Mouse (Mus musculus) stomach, postnatal 0 days (tissue): ENCODE measurements at regions not wholly inside any gene's neighbourhood (a gene's known extent, or its start where the extent isn't known, plus 50 kb on each side); places are given as distances from the start of the nearest gene placed in this dataset.

Experiments
- ATAC-seq: fragments of 200-750 bp; cut with Nextera tagmentation; 2 replicates; pipeline ENCODE4 v1.8.0; 2017; ENCODE audit not compliant: low FRiP score, low TSS enrichment
- DNase-seq: peaks from one replicate; pipeline ENCODE4 v3.0.0-alpha.2; 2016; ENCODE audit warnings: low spot score
- H3K27ac ChIP-seq: fragments of 300-500 bp; sonication (generic); replicated peaks from 2 replicates; pipeline ENCODE4 v1.5.1; 2014; ENCODE audit warnings: mild to moderate bottlenecking, control low read depth
- H3K27me3 ChIP-seq: fragments of 300-500 bp; sonication (generic); 2 replicates; pipeline ENCODE4 v1.6.1; 2014; ENCODE audit warnings: low read length; ENCODE audit not compliant: control insufficient read depth, insufficient read depth
- H3K36me3 ChIP-seq: fragments of 300-500 bp; sonication (generic); 2 replicates; pipeline ENCODE4 v1.6.1; 2014; ENCODE audit warnings: low read length, mixed read lengths; ENCODE audit not compliant: control insufficient read depth, insufficient read depth
- H3K4me1 ChIP-seq: fragments of 300-500 bp; sonication (generic); replicated peaks from 2 replicates; pipeline ENCODE4 v1.6.1; 2014; ENCODE audit warnings: antibody characterized with exemption; ENCODE audit not compliant: control insufficient read depth, insufficient read depth
- H3K4me2 ChIP-seq: fragments of 300-500 bp; sonication (generic); replicated peaks from 2 replicates; pipeline ENCODE4 v1.6.1; 2014; ENCODE audit warnings: low read depth, mild to moderate bottlenecking, control low read depth, moderate library complexity
- H3K4me3 ChIP-seq: fragments of 300-500 bp; sonication (generic); 2 replicates; pipeline ENCODE4 v1.5.1; 2014; ENCODE audit warnings: low read depth, low read length, control low read depth
- H3K9ac ChIP-seq: fragments of 300-500 bp; sonication (generic); 2 replicates; pipeline ENCODE4 v1.6.1; 2014; ENCODE audit warnings: mild to moderate bottlenecking, low read length, control low read depth, mixed read lengths
- H3K9me3 ChIP-seq: fragments of 300-500 bp; sonication (generic); 2 replicates; pipeline ENCODE4 v1.6.1; 2016; ENCODE audit warnings: low read length; ENCODE audit not compliant: control insufficient read depth
- CTCF ChIP-seq: IDR thresholded peaks from 2 replicates; pipeline ENCODE4 v1.5.1; 2016; ENCODE audit warnings: antibody characterized with exemption, low read depth, mild to moderate bottlenecking, moderate library complexity
- EP300 ChIP-seq: optimal IDR thresholded peaks from 2 replicates; pipeline ENCODE3; 2016; ENCODE audit warnings: antibody characterized with exemption
- WGBS: fragments of 180-500 bp; shearing (Covaris S2); extraction: QIAGEN DNeasy Blood & Tissue Kit; methylation state at CpG from one replicate; pipeline ENCODE4 v1.1.7; 2014; 5-methylcytosine and 5-hydroxymethylcytosine counted together

DNA sequence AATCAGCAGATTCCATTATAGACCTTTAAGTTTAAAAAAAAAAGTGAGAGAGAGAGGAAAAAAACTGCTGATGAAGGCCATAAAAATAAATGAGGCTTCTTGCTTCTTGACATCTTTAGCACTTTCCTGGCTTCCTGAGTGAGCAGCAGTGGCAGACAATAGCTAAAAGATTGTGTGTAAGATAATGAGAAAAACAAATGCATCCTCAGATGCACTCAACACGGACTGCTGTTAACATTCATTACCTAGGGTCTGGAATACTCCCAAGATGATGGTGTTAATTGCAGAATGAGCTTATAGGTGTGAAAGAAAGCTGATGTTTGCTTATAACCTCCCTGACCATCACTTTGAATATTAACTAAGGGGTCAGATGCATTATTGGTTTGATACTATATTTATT is 1147.8 kb downstream of the Fam181b start:
- Histone ChIP-seq H3K9me3 (no peaks in the 10 kb centered on the region), H3K9ac (no peak overlapping the region), H3K4me1 (no peaks in the 10 kb centered on the region), H3K27ac (no peak overlapping the region), H3K36me3 (no peaks in the 10 kb centered on the region), H3K4me3 (no peak overlapping the region), H3K27me3 (no peaks in the 10 kb centered on the region), H3K4me2 (no peak overlapping the region)
- TF ChIP-seq EP300 = no peak
- no peak for TF ChIP-seq CTCF
- DNase-seq (no peak), ATAC-seq (no peak)
- WGBS = 45% methylated on average over 1 of the region's 1 CpGs

GRCm38 (mm10) chr7:94233653-94234052 is 1154.0 kb downstream of the Fam181b start:
- Histone ChIP-seq H3K9me3 (no peaks in the 10 kb centered on the region), H3K27me3 (no peaks in the 10 kb centered on the region), H3K4me3 (no peak overlapping the region), H3K4me2 (no peak overlapping the region), H3K36me3 (no peaks in the 10 kb centered on the region), H3K27ac (no peak overlapping the region), H3K4me1 (no peaks in the 10 kb centered on the region), H3K9ac (no peak overlapping the region)
- no peak for ATAC-seq
- TF ChIP-seq CTCF = no peak
- TF ChIP-seq EP300 = no peak
- no peak for DNase-seq
- WGBS = 71% methylated on average over 4 of the region's 4 CpGs

GRCm38 (mm10) chr7:94249501-94249900 is 1169.8 kb downstream of the Fam181b start:
- ATAC-seq (no peak), DNase-seq (no peak)
- WGBS = 72% methylated on average over 3 of the region's 3 CpGs
- H3K4me2 ChIP-seq = no peak overlapping the region
- H3K4me3 ChIP-seq = no peak overlapping the region
- no peak overlapping the region for H3K27ac ChIP-seq
- TF ChIP-seq EP300 = no peak
- TF ChIP-seq CTCF = no peak
- no peaks in the 10 kb centered on the region for H3K4me1 ChIP-seq
- H3K27me3 ChIP-seq = no peaks in the 10 kb centered on the region
- no peak overlapping the region for H3K9ac ChIP-seq
- H3K9me3 ChIP-seq = no peaks in the 10 kb centered on the region
- no peaks in the 10 kb centered on the region for H3K36me3 ChIP-seq

DNA sequence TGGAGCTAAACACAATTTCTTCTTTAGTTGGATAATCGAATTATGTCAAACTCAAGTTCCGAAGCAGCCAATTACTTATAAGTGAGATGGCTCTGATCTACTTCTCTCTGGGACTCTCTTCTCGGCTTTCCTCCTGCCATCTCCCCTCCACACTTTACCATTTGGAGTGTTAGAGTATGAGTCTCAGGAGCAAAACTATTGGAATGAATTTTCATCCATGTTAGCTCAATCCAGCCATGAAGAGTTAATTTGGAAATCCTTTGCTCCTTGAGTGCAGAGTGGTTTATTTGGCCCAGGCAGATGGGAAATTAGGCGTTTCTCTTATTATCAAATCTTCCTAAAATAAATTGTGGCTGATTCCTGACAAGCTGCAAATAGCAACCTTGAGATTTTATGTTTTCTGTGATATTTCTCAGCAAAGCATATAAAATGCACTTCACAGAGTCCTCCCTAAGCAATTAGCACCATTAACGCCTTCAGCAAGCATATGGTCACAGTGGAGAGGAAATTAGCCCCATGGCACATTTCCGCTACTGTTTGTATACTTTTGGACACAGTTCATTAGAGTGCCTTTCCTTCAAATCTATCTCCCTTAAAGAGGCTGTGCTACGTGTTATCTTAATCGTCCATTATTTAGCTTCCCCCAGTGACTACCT is 1189.1 kb downstream of the Fam181b start:
- no peaks in the 10 kb centered on the region for H3K9me3 ChIP-seq
- WGBS = 58% methylated on average over 8 of the region's 8 CpGs
- ATAC-seq (no peak), DNase-seq (no peak)
- H3K4me3 ChIP-seq = no peak overlapping the region
- H3K9ac ChIP-seq = no peak overlapping the region
- no peak overlapping the region for H3K27ac ChIP-seq
- H3K4me1 ChIP-seq = no peaks in the 10 kb centered on the region
- TF ChIP-seq EP300 (no peak), CTCF (no peak)
- no peak overlapping the region for H3K4me2 ChIP-seq
- H3K27me3 ChIP-seq = no peaks in the 10 kb centered on the region
- H3K36me3 ChIP-seq = no peaks in the 10 kb centered on the region

DNA sequence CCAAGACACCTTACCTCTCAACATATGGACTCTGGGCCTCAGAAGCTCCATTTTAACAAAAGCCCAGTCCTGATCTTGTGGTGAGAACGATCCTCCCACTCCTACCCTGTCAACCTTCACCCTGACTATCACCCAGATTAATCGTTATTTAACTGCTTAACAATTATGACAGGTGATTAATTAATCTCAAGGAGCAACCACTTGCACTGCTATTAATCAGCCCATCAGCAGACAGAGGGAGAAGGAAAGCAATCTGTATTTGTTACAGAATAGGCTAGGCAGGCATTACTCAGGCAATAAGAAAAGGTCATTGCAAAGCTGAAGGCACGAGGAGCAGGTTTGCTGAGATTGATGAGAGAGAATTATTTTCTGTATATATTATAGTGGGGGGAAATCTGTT is 1201.9 kb downstream of the Fam181b start:
- H3K4me1 ChIP-seq = no peaks in the 10 kb centered on the region
- H3K27me3 ChIP-seq = no peaks in the 10 kb centered on the region
- ATAC-seq (no peak), DNase-seq (no peak)
- H3K27ac ChIP-seq = no peak overlapping the region
- no peaks in the 10 kb centered on the region for H3K36me3 ChIP-seq
- no peak for TF ChIP-seq CTCF
- TF ChIP-seq EP300 = no peak
- 29% methylated on average over 3 of the region's 3 CpGs for WGBS
- H3K4me2 ChIP-seq = no peak overlapping the region
- no peak overlapping the region for H3K4me3 ChIP-seq
- no peak overlapping the region for H3K9ac ChIP-seq
- no peaks in the 10 kb centered on the region for H3K9me3 ChIP-seq

DNA sequence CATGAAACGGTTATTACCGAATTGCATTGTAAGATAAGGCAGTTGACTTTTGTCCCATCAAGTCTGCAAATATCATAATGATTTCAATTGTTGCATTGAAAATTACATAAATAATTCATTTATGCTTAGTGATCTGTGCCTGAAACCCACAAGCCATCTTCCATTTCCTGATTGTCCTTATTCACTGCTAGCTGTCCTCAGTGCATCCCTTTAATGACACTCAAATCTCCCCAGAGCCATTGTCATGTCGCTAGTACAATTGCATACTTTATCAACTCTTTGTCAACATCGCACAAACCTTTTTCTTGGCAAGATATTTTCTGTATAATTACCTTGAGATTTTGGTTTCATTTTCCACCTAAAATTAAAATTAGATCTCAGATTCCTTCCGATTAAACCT is 1202.3 kb downstream of the Fam181b start:
- 67% methylated on average over 5 of the region's 5 CpGs for WGBS

More for the DNA sequence above, 1202.3 kb downstream of the Fam181b start:
- Histone ChIP-seq H3K9me3 (no peaks in the 10 kb centered on the region), H3K9ac (no peak overlapping the region), H3K27me3 (no peaks in the 10 kb centered on the region), H3K36me3 (no peaks in the 10 kb centered on the region), H3K4me1 (no peaks in the 10 kb centered on the region), H3K27ac (no peak overlapping the region), H3K4me3 (no peak overlapping the region), H3K4me2 (no peak overlapping the region)
- TF ChIP-seq CTCF = no peak
- no peak for TF ChIP-seq EP300
- DNase-seq (no peak), ATAC-seq (no peak)
